Mouse (Mus musculus): ENCODE data around the gene Mylpf. TPM values are rescaled to one million over a fixed set of nuclear protein-coding genes. Genes with fewer than 3 reads are reported as not detected.

The Mylpf gene
- total and polyA plus RNA-seq, 3 experiments: 3.0 to 5.2 (median 3.2) TPM

- peak overlapping the region; percentile 74 for H3K4me2 ChIP-seq (ENCODE audit: insufficient read depth, low read depth, poor library complexity, severe bottlenecking)
- H3K9me3 ChIP-seq (replicated peaks; ENCODE audit: low read length): no peaks in the 10 kb centered on the region
- H3K27me3 ChIP-seq (replicated peaks): no peaks in the 10 kb centered on the region
- H3K79me2 ChIP-seq (replicated peaks; ENCODE audit: control insufficient read depth, extremely low read depth, insufficient read depth, poor library complexity, severe bottlenecking): peaks cover 36% of the 10 kb centered on the region
- peak overlapping the region; percentile 68 to 79 (median 78) for H3K4me3 ChIP-seq (replicated peaks in 1 of 3; ENCODE audit: low read depth in 2 of 3, low read length in 2 of 3, poor library complexity in 1 of 3)
- dilution Hi-C loops (cut with MboI; ENCODE audit: extremely low pct_ligation_motif_present, extremely low pct_unique_long_range_greater_than_20kb, low sequenced_read_pairs): no loop called here
- no peak for DNase-seq (ENCODE audit: extremely low read depth)
- H3K27ac ChIP-seq (ENCODE audit: insufficient read depth, low read depth): peak overlapping the region; percentile 86
- H3K4me1 ChIP-seq (ENCODE audit: control insufficient read depth in 1 of 2, insufficient read depth in 2 of 2): peaks cover 17 to 57% of the 10 kb centered on the region in 2 experiments
- H3K9ac ChIP-seq (ENCODE audit: insufficient read depth, low read depth): peak overlapping the region; percentile 95
- in situ Hi-C loops (cut with MboI; ENCODE audit: low pct_ligation_motif_present, low pct_unique_long_range_greater_than_20kb, low sequenced_read_pairs): no loop called here
- peaks cover 60 to 80% of the 10 kb centered on the region in 2 experiments for H3K36me3 ChIP-seq (replicated peaks in 1 of 2; ENCODE audit: control insufficient read depth in 1 of 2, insufficient read depth in 1 of 2, low read length in 1 of 2)
- TF ChIP-seq ZKSCAN1 (IDR thresholded peaks at IDR 0.05; ENCODE audit: borderline replicate concordance, low read depth, low read length) (no peak), SMC3 (IDR thresholded peaks at IDR 0.05; ENCODE audit: low read depth, low read length) (no peak), MYC (IDR thresholded peaks at IDR 0.05; ENCODE audit: low read depth, low read length) (no peak), POLR2AphosphoS2 (IDR thresholded peaks at IDR 0.05; ENCODE audit: low read depth, low read length) (no peak), MAZ (IDR thresholded peaks at IDR 0.05; ENCODE audit: low read depth, low read length) (no peak), USF1 (IDR thresholded peaks at IDR 0.05; ENCODE audit: low read depth, low read length) (no peak), KAT2A (IDR thresholded peaks at IDR 0.05; ENCODE audit: insufficient replicate concordance, low read length) (no peak), E2F4 (IDR thresholded peaks at IDR 0.05; ENCODE audit: insufficient replicate concordance, low read depth, low read length) (no peak), BHLHE40 (IDR thresholded peaks at IDR 0.05; ENCODE audit: low read depth, low read length) (no peak), IRF4 (IDR thresholded peaks at IDR 0.05; ENCODE audit: low read depth, low read length) (no peak), SIN3A (IDR thresholded peaks at IDR 0.05; ENCODE audit: low read length) (0 out of 2 replicates have a peak, but pooled peaks have one; percentile 20), RAD21 (IDR thresholded peaks at IDR 0.05; ENCODE audit: low read depth, low read length) (no peak), CHD2 (IDR thresholded peaks at IDR 0.05; ENCODE audit: low read length) (peak; percentile 29; the same call in 1 of the 2 replicates), ZMIZ1 (IDR thresholded peaks at IDR 0.05; ENCODE audit: low read depth, low read length) (no peak), NELFE (IDR thresholded peaks at IDR 0.05; ENCODE audit: low read depth, low read length) (no peak)
These were observed 14.1 kb upstream of the Mylpf start for GRCm38 (mm10) chr7:127194633-127195029.

- DNase-seq (ENCODE audit: extremely low read depth): peak; percentile 99
- no peaks in the 10 kb centered on the region for H3K9me3 ChIP-seq (replicated peaks; ENCODE audit: low read length)
- peak within 1 kb of the TSS; percentile 68 to 79 (median 78) for H3K4me3 ChIP-seq (replicated peaks in 1 of 3; ENCODE audit: low read depth in 2 of 3, low read length in 2 of 3, poor library complexity in 1 of 3)
- H3K9ac ChIP-seq (ENCODE audit: insufficient read depth, low read depth): peak within 1 kb of the TSS; percentile 99
- peak within 1 kb of the TSS; percentile 94 for H3K4me2 ChIP-seq (ENCODE audit: insufficient read depth, low read depth, poor library complexity, severe bottlenecking)
- peaks cover 7 to 46% of the 10 kb centered on the region in 2 experiments; a peak in 3 of 4 replicates for H3K4me1 ChIP-seq (ENCODE audit: control insufficient read depth in 1 of 2, insufficient read depth in 2 of 2)
- peaks cover 27% of the 10 kb centered on the region for H3K79me2 ChIP-seq (replicated peaks; ENCODE audit: control insufficient read depth, extremely low read depth, insufficient read depth, poor library complexity, severe bottlenecking)
- H3K36me3 ChIP-seq (replicated peaks in 1 of 2; ENCODE audit: control insufficient read depth in 1 of 2, insufficient read depth in 1 of 2, low read length in 1 of 2): peaks cover 69 to 80% of the 10 kb centered on the region in 2 experiments
- in situ Hi-C loops (cut with MboI; ENCODE audit: low pct_ligation_motif_present, low pct_unique_long_range_greater_than_20kb, low sequenced_read_pairs) (no loop called here), dilution Hi-C loops (cut with MboI; ENCODE audit: extremely low pct_ligation_motif_present, extremely low pct_unique_long_range_greater_than_20kb, low sequenced_read_pairs) (no loop called here)
- peak within 1 kb of the TSS; percentile 86 for H3K27ac ChIP-seq (ENCODE audit: insufficient read depth, low read depth)
- H3K27me3 ChIP-seq (replicated peaks): no peaks in the 10 kb centered on the region
- TF ChIP-seq ETS1 (conservative IDR thresholded peaks at IDR 0.05; ENCODE audit: low read depth, low read length) (peak; percentile 35; the same call in 1 of the 2 replicates), UBTF (IDR thresholded peaks at IDR 0.05; ENCODE audit: low read depth, low read length) (peak; percentile 67; the same call in 1 of the 2 replicates), MAX (IDR thresholded peaks at IDR 0.05; ENCODE audit: low read length) (peak; percentile 94), RAD21 (IDR thresholded peaks at IDR 0.05; ENCODE audit: low read depth, low read length) (peak; percentile 34), PAX5 (IDR thresholded peaks at IDR 0.05; ENCODE audit: low read length) (no peak), CHD1 (IDR thresholded peaks at IDR 0.05; ENCODE audit: low read depth, low read length) (no peak), HCFC1 (IDR thresholded peaks at IDR 0.05; ENCODE audit: low read depth, low read length) (peak; percentile 96), GABPA (IDR thresholded peaks at IDR 0.05; ENCODE audit: insufficient replicate concordance, low read depth, low read length) (no peak; the same call in 1 of the 2 replicates), ZC3H11A (IDR thresholded peaks at IDR 0.05; ENCODE audit: low read depth, low read length) (no peak), RCOR1 (conservative IDR thresholded peaks at IDR 0.05; ENCODE audit: low read depth, low read length) (no peak), BHLHE40 (IDR thresholded peaks at IDR 0.05; ENCODE audit: low read depth, low read length) (peak; percentile 96), POLR2AphosphoS2 (IDR thresholded peaks at IDR 0.05; ENCODE audit: low read depth, low read length) (peak; percentile 96), USF1 (IDR thresholded peaks at IDR 0.05; ENCODE audit: low read depth, low read length) (no peak), TCF12 (IDR thresholded peaks at IDR 0.05; ENCODE audit: low read depth, low read length) (peak; percentile 90), JUN (IDR thresholded peaks at IDR 0.05; ENCODE audit: insufficient read depth, low read depth, low read length) (no peak), SIN3A (IDR thresholded peaks at IDR 0.05; ENCODE audit: low read length) (peak; percentile 89), POLR2A (IDR thresholded peaks at IDR 0.05; ENCODE audit: low read depth, low read length) (peak; percentile 91), JUND (conservative IDR thresholded peaks at IDR 0.05; ENCODE audit: low read depth, low read length) (peak; percentile 43), ZNF384 (IDR thresholded peaks at IDR 0.05; ENCODE audit: low read depth, low read length) (no peak), MAZ (IDR thresholded peaks at IDR 0.05; ENCODE audit: low read depth, low read length) (peak; percentile 34; the same call in 1 of the 2 replicates), CHD2 (IDR thresholded peaks at IDR 0.05; ENCODE audit: low read length) (peak; percentile 99), ZMIZ1 (IDR thresholded peaks at IDR 0.05; ENCODE audit: low read depth, low read length) (peak; percentile 87)
These were observed 13.0 kb upstream of the Mylpf start, which contains the start of gene Cd2bp2 for GRCm38 (mm10) chr7:127195544-127196295. Gene Cd2bp2 (minus strand): TSS chr7:127196050.

Data from CH12.LX (cell line).